Mouse (Mus musculus) MEL (cell line): ENCODE data around the gene Ctnnd2.

Experiments
- BHLHE40 ChIP-seq: IDR thresholded peaks from 2 replicates; pipeline ENCODE4 v1.6.1; 2012; ENCODE audit warnings: low read depth, mild to moderate bottlenecking, inconsistent platforms, low read length, improper control_type of control experiment, borderline replicate concordance
- CHD2 ChIP-seq: IDR thresholded peaks from 2 replicates; pipeline ENCODE4 v1.6.1; 2011; ENCODE audit warnings: low read length, improper control_type of control experiment
- CTCF ChIP-seq, 3 experiments: IDR thresholded peaks in 2 of 3; conservative IDR thresholded peaks in 1 of 3; 2 replicates each; pipeline ENCODE4 v1.5.1; 2011 to 2012; ENCODE audit warnings: low read length in 3 of 3, low read depth in 2 of 3, mild to moderate bottlenecking in 2 of 3, improper control_type of control experiment in 1 of 3, inconsistent platforms in 1 of 3, mixed read lengths in 1 of 3, moderate library complexity in 1 of 3; ENCODE audit not compliant: control insufficient read depth in 1 of 3, insufficient read depth in 1 of 3, poor library complexity in 1 of 3, severe bottlenecking in 1 of 3
- E2F4 ChIP-seq: IDR thresholded peaks from 2 replicates; pipeline ENCODE4 v1.6.1; 2011; ENCODE audit warnings: low read depth, low read length, improper control_type of control experiment, borderline replicate concordance
- EP300 ChIP-seq, 2 experiments: IDR thresholded peaks; 2 replicates each; pipeline ENCODE4 v1.6.1; 2011; ENCODE audit warnings: improper control_type of control experiment in 2 of 2, low read length in 2 of 2, low read depth in 1 of 2, mild to moderate bottlenecking in 1 of 2
- ETS1 ChIP-seq: IDR thresholded peaks from 2 replicates; pipeline ENCODE4 v1.6.1; 2012; ENCODE audit warnings: low read depth, mild to moderate bottlenecking, inconsistent platforms, low read length, improper control_type of control experiment, moderate library complexity
- GATA1 ChIP-seq: IDR thresholded peaks from 2 replicates; pipeline ENCODE4 v1.6.1; 2011; ENCODE audit warnings: low read depth, low read length, improper control_type of control experiment
- POLR2A ChIP-seq, 2 experiments: IDR thresholded peaks; 2 replicates each; pipeline ENCODE4 v1.6.1; 2011 to 2012; ENCODE audit warnings: low read length in 2 of 2, mild to moderate bottlenecking in 2 of 2, control low read depth in 1 of 2, improper control_type of control experiment in 1 of 2, low read depth in 1 of 2, moderate library complexity in 1 of 2; ENCODE audit not compliant: control insufficient read depth in 1 of 2, insufficient read depth in 1 of 2, poor library complexity in 1 of 2
- RCOR1 ChIP-seq: IDR thresholded peaks from 2 replicates; pipeline ENCODE4 v1.6.1; 2012; ENCODE audit warnings: low read depth, mild to moderate bottlenecking, inconsistent platforms, low read length, improper control_type of control experiment
- SMC3 ChIP-seq: IDR thresholded peaks from 2 replicates; pipeline ENCODE4 v1.6.1; 2011; ENCODE audit warnings: low read depth, low read length, improper control_type of control experiment
- TCF12 ChIP-seq: IDR thresholded peaks from 2 replicates; pipeline ENCODE4 v1.6.1; 2014; ENCODE audit warnings: low read depth, mild to moderate bottlenecking, inconsistent platforms, low read length, improper control_type of control experiment, moderate library complexity
- USF1 ChIP-seq: IDR thresholded peaks from 2 replicates; pipeline ENCODE4 v1.6.1; 2014; ENCODE audit warnings: low read depth, mild to moderate bottlenecking, inconsistent platforms, low read length, improper control_type of control experiment, moderate library complexity
- ZKSCAN1 ChIP-seq: IDR thresholded peaks from 2 replicates; pipeline ENCODE4 v1.6.1; 2012; ENCODE audit warnings: low read depth, mild to moderate bottlenecking, inconsistent platforms, low read length, improper control_type of control experiment, moderate library complexity
- ZNF384 ChIP-seq: IDR thresholded peaks from 2 replicates; pipeline ENCODE4 v1.6.1; 2012; ENCODE audit warnings: low read depth, mild to moderate bottlenecking, inconsistent platforms, low read length, improper control_type of control experiment

GRCm38 (mm10) chr15:30962421-30963160 is 790.2 kb downstream of the Ctnnd2 start:
- no peak for TF ChIP-seq CTCF (IDR thresholded peaks at IDR 0.05 in 2 of 3, conservative IDR thresholded peaks at IDR 0.05 in 1 of 3; ENCODE audit: control insufficient read depth in 1 of 3, insufficient read depth in 1 of 3, low read depth in 2 of 3, low read length in 3 of 3, poor library complexity in 1 of 3, severe bottlenecking in 1 of 3)
- TF ChIP-seq EP300 (IDR thresholded peaks at IDR 0.05; ENCODE audit: low read depth in 1 of 2, low read length in 2 of 2) = no peak
- TF ChIP-seq RCOR1 = no peak
- TF ChIP-seq E2F4 = no peak
- no peak for TF ChIP-seq GATA1
- no peak for TF ChIP-seq TCF12
- no peak for TF ChIP-seq POLR2A (IDR thresholded peaks at IDR 0.05; ENCODE audit: control insufficient read depth in 1 of 2, insufficient read depth in 1 of 2, low read depth in 1 of 2, low read length in 2 of 2, poor library complexity in 1 of 2)
- TF ChIP-seq ZKSCAN1 = no peak
- no peak for TF ChIP-seq ZNF384
- no peak for TF ChIP-seq SMC3
- no peak for TF ChIP-seq CHD2
- no peak for TF ChIP-seq USF1
- TF ChIP-seq BHLHE40 = no peak
- TF ChIP-seq ETS1 = no peak
